Mouse (Mus musculus): ENCODE measurements at regions not wholly inside any gene's neighbourhood (a gene's known extent, or its start where the extent isn't known, plus 50 kb on each side); places are given as distances from the start of the nearest gene placed in this dataset.

DNA sequence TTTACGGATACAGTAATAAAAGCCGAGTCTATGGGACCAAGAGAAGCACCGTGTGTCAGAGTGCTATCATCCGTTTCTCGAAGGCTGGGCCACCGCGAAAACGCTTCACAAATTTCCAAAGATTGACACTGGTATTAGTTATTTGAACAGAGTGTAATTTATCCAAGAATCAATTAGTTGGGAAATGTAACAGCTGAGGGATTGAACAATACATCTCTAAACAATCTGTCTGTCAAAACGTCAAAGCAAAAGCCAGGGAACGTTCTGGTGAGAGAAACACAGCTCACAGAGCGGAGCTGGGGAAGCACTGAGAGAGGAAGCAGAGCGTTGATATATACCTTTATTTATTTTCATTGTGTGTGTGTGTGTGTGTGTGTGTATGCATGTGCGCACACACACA is 498.1 kb upstream of the Fam19a5 start:
- H3K4me3 ChIP-seq: no peak overlapping the region
- 89% methylated on average over 13 of the region's 13 CpGs for WGBS
- no peak overlapping the region for H3K4me2 ChIP-seq (replicated peaks)
- no peaks in the 10 kb centered on the region for H3K36me3 ChIP-seq
- no peaks in the 10 kb centered on the region for H3K9me3 ChIP-seq
- no peak overlapping the region for H3K9ac ChIP-seq
- no peak overlapping the region for H3K27ac ChIP-seq
- no peaks in the 10 kb centered on the region for H3K27me3 ChIP-seq
- no peak for ATAC-seq (ENCODE audit: low FRiP score, low read depth)
- no peaks in the 10 kb centered on the region for H3K4me1 ChIP-seq

DNA sequence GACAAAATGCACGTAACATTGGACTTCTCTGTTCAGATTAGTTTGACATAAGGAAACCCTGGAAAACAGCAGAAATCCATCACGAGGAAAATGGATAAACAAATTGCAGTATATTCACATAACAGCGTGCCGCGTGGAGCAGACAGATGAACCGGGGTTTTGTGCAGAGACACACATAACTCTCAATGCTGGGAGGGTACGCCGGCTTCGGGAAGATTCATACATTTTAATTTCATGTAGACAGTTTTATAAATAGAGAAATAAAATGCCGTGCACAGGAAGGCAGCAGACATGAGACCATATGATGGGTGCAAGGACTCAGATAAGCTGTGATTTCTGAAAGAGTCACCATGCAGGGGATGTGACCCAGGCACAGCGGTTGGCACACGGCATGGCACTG is 489.9 kb upstream of the Fam19a5 start:
- Histone ChIP-seq H3K27ac (no peak overlapping the region), H3K4me2 (replicated peaks) (no peak overlapping the region), H3K4me1 (no peaks in the 10 kb centered on the region), H3K36me3 (no peaks in the 10 kb centered on the region), H3K9ac (no peak overlapping the region), H3K27me3 (no peaks in the 10 kb centered on the region), H3K9me3 (0 out of 2 replicates have a peak, but pooled peaks cover 2% of the 10 kb centered on the region), H3K4me3 (no peak overlapping the region)
- WGBS: 92% methylated on average over 12 of the region's 12 CpGs
- no peak for ATAC-seq (ENCODE audit: low FRiP score, low read depth)

GRCm38 (mm10) chr15:87064890-87065289 is 479.2 kb upstream of the Fam19a5 start:
- Histone ChIP-seq H3K9ac (no peak overlapping the region), H3K4me1 (no peaks in the 10 kb centered on the region), H3K4me2 (replicated peaks) (no peak overlapping the region), H3K27ac (no peak overlapping the region), H3K9me3 (no peaks in the 10 kb centered on the region), H3K27me3 (no peaks in the 10 kb centered on the region), H3K4me3 (no peak overlapping the region), H3K36me3 (no peaks in the 10 kb centered on the region)
- ATAC-seq (ENCODE audit: low FRiP score, low read depth): no peak
- 65% methylated on average over 5 of the region's 5 CpGs for WGBS

DNA sequence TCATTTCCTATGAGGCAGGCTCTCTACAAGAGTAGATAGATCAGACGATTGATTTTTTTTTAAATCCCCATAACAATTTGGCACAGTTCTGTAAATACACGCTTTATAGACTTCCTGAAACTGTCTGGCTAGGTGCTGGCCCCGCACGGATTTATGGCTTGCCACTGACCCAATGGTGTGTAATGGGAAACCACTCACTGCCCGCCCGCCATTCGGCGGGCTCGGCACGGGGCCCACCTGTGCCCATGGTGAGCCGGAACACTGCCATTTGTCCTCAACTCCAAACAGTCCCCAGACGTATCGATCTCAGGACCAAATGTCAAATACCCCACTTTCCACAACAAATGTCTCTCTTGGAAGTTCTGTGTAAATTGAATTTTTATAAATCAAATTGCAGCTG is 475.8 kb upstream of the Fam19a5 start:
- 56% methylated on average over 13 of the region's 13 CpGs for WGBS
- H3K27me3 ChIP-seq: 0 out of 2 replicates have a peak, but pooled peaks cover 4% of the 10 kb centered on the region
- no peak for ATAC-seq (ENCODE audit: low FRiP score, low read depth)
- no peaks in the 10 kb centered on the region for H3K4me1 ChIP-seq
- no peak overlapping the region for H3K9ac ChIP-seq
- H3K9me3 ChIP-seq: no peaks in the 10 kb centered on the region
- no peak overlapping the region for H3K27ac ChIP-seq
- no peak overlapping the region for H3K4me2 ChIP-seq (replicated peaks)
- no peak overlapping the region for H3K4me3 ChIP-seq
- no peaks in the 10 kb centered on the region for H3K36me3 ChIP-seq

DNA sequence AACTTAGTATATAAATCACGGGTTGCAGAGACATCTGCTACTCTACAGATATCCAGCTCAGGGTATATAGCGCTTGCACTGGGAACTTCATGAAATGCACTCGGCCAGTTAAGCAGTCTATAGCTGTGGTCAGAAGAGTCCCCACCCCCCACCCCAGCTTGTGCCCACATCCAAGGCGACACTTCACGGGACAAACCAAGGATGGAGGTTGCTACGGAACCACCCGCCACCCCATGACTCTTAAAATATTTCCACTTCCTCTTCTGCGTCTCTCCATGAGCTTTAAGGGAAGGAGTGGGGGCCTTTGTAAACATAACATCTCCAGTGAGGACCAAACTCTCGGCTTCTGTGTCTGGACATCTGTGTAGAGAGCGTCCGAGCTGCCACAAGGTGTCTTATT is 469.5 kb upstream of the Fam19a5 start:
- no peak for ATAC-seq (ENCODE audit: low FRiP score, low read depth)

DNA sequence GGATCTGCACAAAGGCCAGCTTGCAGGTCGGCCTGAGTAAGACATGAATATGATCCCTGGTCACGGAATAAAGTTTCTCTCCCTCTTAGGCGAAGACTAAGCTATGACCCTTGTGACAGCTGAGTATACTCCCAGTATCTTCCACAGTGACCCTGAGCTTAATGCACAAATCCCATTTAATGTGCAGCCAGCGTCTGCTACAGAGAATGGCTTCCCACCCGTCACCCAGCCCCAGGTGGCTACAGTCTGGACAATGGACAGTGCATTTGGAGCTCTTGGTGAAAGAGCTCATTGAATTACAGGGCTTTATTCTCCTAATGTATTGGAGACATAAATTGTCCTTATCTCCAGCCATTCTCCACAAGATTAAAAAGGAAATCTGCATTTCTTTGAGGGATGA is 454.3 kb upstream of the Fam19a5 start:
- Histone ChIP-seq H3K27me3 (no peaks in the 10 kb centered on the region), H3K36me3 (no peaks in the 10 kb centered on the region), H3K4me2 (replicated peaks) (no peak overlapping the region), H3K4me1 (no peaks in the 10 kb centered on the region), H3K9ac (no peak overlapping the region), H3K27ac (no peak overlapping the region), H3K4me3 (no peak overlapping the region), H3K9me3 (no peaks in the 10 kb centered on the region)
- WGBS: 79% methylated on average over 5 of the region's 5 CpGs
- no peak for ATAC-seq (ENCODE audit: low FRiP score, low read depth)

More for the DNA sequence above, 469.5 kb upstream of the Fam19a5 start:
- Histone ChIP-seq H3K4me2 (replicated peaks) (no peak overlapping the region), H3K36me3 (no peaks in the 10 kb centered on the region), H3K9me3 (no peaks in the 10 kb centered on the region), H3K9ac (no peak overlapping the region), H3K4me3 (no peak overlapping the region), H3K27me3 (peaks cover 10% of the 10 kb centered on the region; the same call in 1 of the 2 replicates), H3K27ac (no peak overlapping the region), H3K4me1 (0 out of 2 replicates have a peak, but pooled peaks cover 6% of the 10 kb centered on the region)
- WGBS: 83% methylated on average over 11 of the region's 11 CpGs

DNA sequence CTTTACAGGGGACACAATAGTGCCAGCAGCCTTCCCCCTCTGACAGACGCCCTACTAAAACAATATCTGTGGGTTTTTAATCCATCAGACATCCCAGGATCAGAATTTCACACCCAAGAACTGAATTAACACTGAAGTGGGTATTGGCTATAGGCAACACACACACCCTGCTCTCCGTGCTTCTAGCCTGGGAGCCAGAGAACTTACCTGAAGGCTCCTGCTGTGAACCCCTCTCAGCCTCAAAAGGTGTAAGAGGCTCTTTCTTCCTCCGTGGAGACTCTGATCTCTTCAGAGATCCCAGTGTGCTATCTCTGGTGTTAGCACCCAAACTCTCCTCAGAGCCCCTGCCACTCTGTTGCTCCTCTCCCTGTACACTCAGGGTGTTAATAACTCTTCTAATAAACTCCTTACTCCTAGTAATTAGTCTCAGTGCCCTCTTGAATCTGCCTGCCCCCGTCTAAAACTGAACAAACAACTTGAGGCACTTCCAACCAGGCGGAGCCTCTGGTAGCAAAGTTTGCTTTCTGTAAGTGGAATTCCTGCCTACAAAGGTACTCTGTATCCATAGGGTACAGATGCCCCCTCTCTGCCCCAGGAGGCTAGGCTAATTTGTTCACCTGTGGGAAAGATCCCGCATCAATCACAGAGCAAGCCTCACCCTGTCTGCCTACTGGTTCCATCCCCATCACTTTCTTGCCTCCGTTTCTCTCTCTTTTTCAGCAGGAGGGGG is 452.9 kb upstream of the Fam19a5 start:
- H3K4me3 ChIP-seq: no peak overlapping the region
- no peaks in the 10 kb centered on the region for H3K36me3 ChIP-seq
- H3K4me2 ChIP-seq (replicated peaks): no peak overlapping the region
- WGBS: 54% methylated on average over 7 of the region's 7 CpGs
- ATAC-seq (ENCODE audit: low FRiP score, low read depth): no peak
- no peak overlapping the region for H3K27ac ChIP-seq
- no peaks in the 10 kb centered on the region for H3K4me1 ChIP-seq
- no peaks in the 10 kb centered on the region for H3K27me3 ChIP-seq
- H3K9ac ChIP-seq: no peak overlapping the region
- no peaks in the 10 kb centered on the region for H3K9me3 ChIP-seq

GRCm38 (mm10) chr15:87097206-87097605 is 446.9 kb upstream of the Fam19a5 start:
- no peak for ATAC-seq (ENCODE audit: low FRiP score, low read depth)
- H3K27ac ChIP-seq: no peak overlapping the region
- H3K4me2 ChIP-seq (replicated peaks): no peak overlapping the region
- no peaks in the 10 kb centered on the region for H3K27me3 ChIP-seq
- H3K4me1 ChIP-seq: no peaks in the 10 kb centered on the region
- 78% methylated on average over 4 of the region's 4 CpGs for WGBS
- H3K4me3 ChIP-seq: no peak overlapping the region
- H3K9me3 ChIP-seq: 0 out of 2 replicates have a peak, but pooled peaks cover 4% of the 10 kb centered on the region
- no peak overlapping the region for H3K9ac ChIP-seq
- H3K36me3 ChIP-seq: no peaks in the 10 kb centered on the region

DNA sequence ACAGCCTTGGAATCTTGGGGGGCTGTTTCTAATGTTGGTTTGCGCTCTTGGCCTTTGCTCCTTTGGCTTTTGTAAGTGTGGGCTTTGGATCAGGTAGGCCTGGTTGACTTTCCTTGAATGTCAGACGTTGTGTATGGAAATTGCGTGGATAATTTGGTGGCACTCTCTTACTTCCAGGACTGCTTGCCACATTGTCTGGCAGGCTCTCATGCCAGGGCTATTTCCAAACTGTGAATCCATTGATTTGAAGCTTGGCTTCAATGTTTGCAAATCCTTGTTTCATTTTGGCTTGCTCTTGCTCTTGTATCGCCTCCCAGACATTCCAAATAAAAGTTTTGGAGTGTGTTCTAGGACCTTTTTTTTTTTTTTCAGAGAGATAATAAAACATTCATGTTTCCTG is 443.0 kb upstream of the Fam19a5 start:
- no peak overlapping the region for H3K4me2 ChIP-seq (replicated peaks)
- WGBS: 84% methylated on average over 4 of the region's 4 CpGs
- H3K27me3 ChIP-seq: 0 out of 2 replicates have a peak, but pooled peaks cover 3% of the 10 kb centered on the region
- no peak overlapping the region for H3K9ac ChIP-seq
- peaks cover 11% of the 10 kb centered on the region for H3K9me3 ChIP-seq
- ATAC-seq (ENCODE audit: low FRiP score, low read depth): no peak
- H3K27ac ChIP-seq: no peak overlapping the region
- H3K4me1 ChIP-seq: no peaks in the 10 kb centered on the region
- H3K36me3 ChIP-seq: no peaks in the 10 kb centered on the region
- no peak overlapping the region for H3K4me3 ChIP-seq

- 89% methylated on average over 4 of the region's 4 CpGs for WGBS
- ATAC-seq (ENCODE audit: low FRiP score, low read depth): no peak
- Histone ChIP-seq H3K36me3 (no peaks in the 10 kb centered on the region), H3K27ac (no peak overlapping the region), H3K9me3 (peaks cover 9% of the 10 kb centered on the region), H3K4me2 (replicated peaks) (no peak overlapping the region), H3K4me1 (no peaks in the 10 kb centered on the region), H3K9ac (no peak overlapping the region), H3K4me3 (no peak overlapping the region), H3K27me3 (0 out of 2 replicates have a peak, but pooled peaks cover 9% of the 10 kb centered on the region)
Observed at GRCm38 (mm10) chr15:87102211-87102610, 441.9 kb upstream of the Fam19a5 start.

DNA sequence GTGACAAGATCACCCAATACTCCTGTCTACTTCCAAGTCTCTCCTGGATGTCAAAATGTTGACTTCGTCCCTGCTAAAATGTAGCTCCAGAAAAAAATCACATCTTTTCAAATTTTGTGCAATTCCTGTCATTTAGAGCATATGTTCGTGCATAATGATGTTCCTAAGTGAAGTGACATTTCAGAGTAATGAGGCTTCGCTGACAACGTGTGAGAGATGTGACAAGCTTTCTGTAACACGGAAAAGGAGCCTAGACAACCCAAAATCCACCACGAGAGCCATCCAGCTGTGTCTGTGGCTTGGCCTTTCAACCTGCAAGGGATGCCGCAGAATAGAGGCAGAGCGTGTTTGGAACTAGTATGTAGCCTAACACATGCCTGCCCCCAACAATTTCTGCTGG is 438.1 kb upstream of the Fam19a5 start:
- no peak for ATAC-seq (ENCODE audit: low FRiP score, low read depth)
- Histone ChIP-seq H3K4me2 (replicated peaks) (no peak overlapping the region), H3K27ac (no peak overlapping the region), H3K4me1 (no peaks in the 10 kb centered on the region), H3K27me3 (peaks cover 24% of the 10 kb centered on the region), H3K9me3 (peaks cover 7% of the 10 kb centered on the region), H3K36me3 (no peaks in the 10 kb centered on the region), H3K4me3 (no peak overlapping the region), H3K9ac (no peak overlapping the region)
- WGBS: 87% methylated on average over 8 of the region's 8 CpGs

GRCm38 (mm10) chr15:87107701-87108100 is 436.4 kb upstream of the Fam19a5 start:
- H3K27ac ChIP-seq: no peak overlapping the region
- no peaks in the 10 kb centered on the region for H3K36me3 ChIP-seq
- H3K27me3 ChIP-seq: peaks cover 40% of the 10 kb centered on the region
- no peak overlapping the region for H3K4me3 ChIP-seq
- H3K9me3 ChIP-seq: peaks cover 7% of the 10 kb centered on the region
- WGBS: 79% methylated on average over 4 of the region's 4 CpGs
- ATAC-seq (ENCODE audit: low FRiP score, low read depth): no peak
- H3K4me2 ChIP-seq (replicated peaks): no peak overlapping the region
- H3K9ac ChIP-seq: no peak overlapping the region
- no peaks in the 10 kb centered on the region for H3K4me1 ChIP-seq

DNA sequence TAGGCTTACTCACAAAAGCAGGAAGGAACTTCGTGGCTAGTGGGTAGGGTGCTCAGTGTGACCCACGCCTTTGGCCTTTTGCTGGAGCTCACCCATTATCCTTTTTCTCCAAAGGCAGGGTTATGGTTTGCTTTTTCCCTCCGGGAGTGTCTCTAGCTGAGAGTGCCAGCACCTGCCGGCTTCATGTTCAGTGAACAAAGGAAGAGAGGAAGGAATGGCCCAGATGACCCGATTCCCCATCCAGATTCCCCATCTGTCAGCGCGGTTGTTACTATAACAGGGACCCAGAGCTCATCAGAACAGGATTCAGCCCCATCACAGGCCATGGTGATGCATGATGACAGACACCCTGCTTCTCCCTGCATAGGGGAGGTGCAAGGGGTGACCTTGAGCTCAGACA is 435.7 kb upstream of the Fam19a5 start:
- Histone ChIP-seq H3K4me1 (no peaks in the 10 kb centered on the region), H3K4me3 (no peak overlapping the region), H3K9me3 (peaks cover 7% of the 10 kb centered on the region), H3K4me2 (replicated peaks) (no peak overlapping the region), H3K27ac (no peak overlapping the region), H3K9ac (no peak overlapping the region), H3K36me3 (no peaks in the 10 kb centered on the region), H3K27me3 (peaks cover 44% of the 10 kb centered on the region)
- no peak for ATAC-seq (ENCODE audit: low FRiP score, low read depth)
- 90% methylated on average over 7 of the region's 7 CpGs for WGBS

All from limb, embryonic 13.5 days (tissue).